Mouse (Mus musculus) CH12.LX (cell line): ENCODE data around the gene Snx19. TPM values are rescaled to one million over a fixed set of nuclear protein-coding genes. Genes with fewer than 3 reads are reported as not detected.

Experiments used
- DNase-seq: peaks from one replicate; pipeline ENCODE4 v3.0.0-alpha.2; 2013; ENCODE audit errors: extremely low read depth
- H3K27ac ChIP-seq: 2 replicates; pipeline ENCODE4 v1.5.1; 2012; ENCODE audit warnings: low read depth, mild to moderate bottlenecking, control low read depth, moderate library complexity; ENCODE audit not compliant: insufficient read depth
- H3K27me3 ChIP-seq: replicated peaks from 2 replicates; pipeline ENCODE3; 2012; ENCODE audit warnings: inconsistent platforms
- H3K36me3 ChIP-seq, 2 experiments: replicated peaks in 1 of 2; 2 replicates each; pipeline versions ENCODE3 to v1.6.1; 2012; ENCODE audit warnings: inconsistent platforms in 1 of 2, low read length in 1 of 2, mild to moderate bottlenecking in 1 of 2, mixed read lengths in 1 of 2, moderate library complexity in 1 of 2; ENCODE audit not compliant: control insufficient read depth in 1 of 2, insufficient read depth in 1 of 2
- H3K4me1 ChIP-seq, 2 experiments: 2 replicates each; pipeline ENCODE4 v1.6.1; 2012; ENCODE audit warnings: inconsistent platforms in 1 of 2, moderate library complexity in 1 of 2; ENCODE audit not compliant: insufficient read depth in 2 of 2, control insufficient read depth in 1 of 2
- H3K4me2 ChIP-seq: 2 replicates; pipeline ENCODE4 v1.6.1; 2012; ENCODE audit warnings: low read depth, mild to moderate bottlenecking, control low read depth; ENCODE audit not compliant: poor library complexity, insufficient read depth, severe bottlenecking
- H3K4me3 ChIP-seq, 3 experiments: fragments of 150-350 bp in 1 of 3; sonication (generic) in 1 of 3; replicated peaks in 1 of 3; 2 replicates each; pipeline versions ENCODE3 to v1.5.1; 2011 to 2012; ENCODE audit warnings: low read depth in 2 of 3, low read length in 2 of 3, mild to moderate bottlenecking in 2 of 3, moderate library complexity in 2 of 3, control low read depth in 1 of 3, improper control_type of control experiment in 1 of 3, inconsistent platforms in 1 of 3, mixed read lengths in 1 of 3; ENCODE audit not compliant: poor library complexity in 1 of 3
- H3K79me2 ChIP-seq: replicated peaks from 2 replicates; pipeline ENCODE4 v1.6.1; 2012; ENCODE audit warnings: mild to moderate bottlenecking, moderate library complexity; ENCODE audit not compliant: control insufficient read depth, poor library complexity, insufficient read depth, severe bottlenecking; ENCODE audit errors: extremely low read depth
- H3K9ac ChIP-seq: 2 replicates; pipeline ENCODE4 v1.6.1; 2012; ENCODE audit warnings: low read depth, mild to moderate bottlenecking, control low read depth, moderate library complexity; ENCODE audit not compliant: insufficient read depth
- H3K9me3 ChIP-seq: replicated peaks from 2 replicates; pipeline ENCODE3; 2012; ENCODE audit warnings: low read length, inconsistent platforms, mixed read lengths
- CHD2 ChIP-seq: IDR thresholded peaks from 2 replicates; pipeline ENCODE4 v1.6.1; 2011; ENCODE audit warnings: low read length, improper control_type of control experiment
- CTCF ChIP-seq, 2 experiments: IDR thresholded peaks in 1 of 2; conservative IDR thresholded peaks in 1 of 2; 2 replicates each; pipeline ENCODE4 v1.5.1; 2011 to 2012; ENCODE audit warnings: low read depth in 2 of 2, low read length in 2 of 2, improper control_type of control experiment in 1 of 2, inconsistent platforms in 1 of 2, mild to moderate bottlenecking in 1 of 2, moderate library complexity in 1 of 2
- E2F4 ChIP-seq: IDR thresholded peaks from 2 replicates; pipeline ENCODE4 v1.6.1; 2011; ENCODE audit warnings: low read depth, low read length, improper control_type of control experiment; ENCODE audit not compliant: insufficient replicate concordance
- ETS1 ChIP-seq: conservative IDR thresholded peaks from 2 replicates; pipeline ENCODE4 v1.6.1; 2012; ENCODE audit warnings: low read depth, mild to moderate bottlenecking, inconsistent platforms, low read length, improper control_type of control experiment, moderate library complexity
- HCFC1 ChIP-seq: IDR thresholded peaks from 2 replicates; pipeline ENCODE4 v1.6.1; 2012; ENCODE audit warnings: low read depth, mild to moderate bottlenecking, inconsistent platforms, low read length, improper control_type of control experiment
- IRF4 ChIP-seq: IDR thresholded peaks from 2 replicates; pipeline ENCODE4 v1.6.1; 2014; ENCODE audit warnings: low read depth, mild to moderate bottlenecking, inconsistent platforms, low read length, improper control_type of control experiment
- JUN ChIP-seq: IDR thresholded peaks from 2 replicates; pipeline ENCODE4 v1.6.1; 2011; ENCODE audit warnings: low read depth, mild to moderate bottlenecking, low read length, improper control_type of control experiment, moderate library complexity; ENCODE audit not compliant: insufficient read depth
- KAT2A ChIP-seq: IDR thresholded peaks from 2 replicates; pipeline ENCODE4 v1.6.1; 2012; ENCODE audit warnings: low read length, improper control_type of control experiment, inconsistent platforms; ENCODE audit not compliant: insufficient replicate concordance
- MAFK ChIP-seq: IDR thresholded peaks from 2 replicates; pipeline ENCODE4 v1.6.1; 2011; ENCODE audit warnings: low read length, improper control_type of control experiment; ENCODE audit not compliant: insufficient replicate concordance
- MAZ ChIP-seq: IDR thresholded peaks from 2 replicates; pipeline ENCODE4 v1.6.1; 2012; ENCODE audit warnings: low read depth, mild to moderate bottlenecking, inconsistent platforms, low read length, improper control_type of control experiment, moderate library complexity
- MEF2A ChIP-seq: IDR thresholded peaks from 2 replicates; pipeline ENCODE4 v1.6.1; 2014; ENCODE audit warnings: low read depth, mild to moderate bottlenecking, inconsistent platforms, low read length, improper control_type of control experiment, borderline replicate concordance
- MYC ChIP-seq: IDR thresholded peaks from 2 replicates; pipeline ENCODE4 v1.6.1; 2011; ENCODE audit warnings: low read depth, mild to moderate bottlenecking, improper control_type of control experiment, low read length
- NELFE ChIP-seq: IDR thresholded peaks from 2 replicates; pipeline ENCODE4 v1.6.1; 2011; ENCODE audit warnings: low read depth, low read length, improper control_type of control experiment
- PAX5 ChIP-seq: IDR thresholded peaks from 2 replicates; pipeline ENCODE4 v1.6.1; 2012; ENCODE audit warnings: low read length, inconsistent platforms, mixed read lengths
- RAD21 ChIP-seq: IDR thresholded peaks from 2 replicates; pipeline ENCODE4 v1.6.1; 2011; ENCODE audit warnings: low read depth, mild to moderate bottlenecking, low read length, improper control_type of control experiment, moderate library complexity
- RCOR1 ChIP-seq: conservative IDR thresholded peaks from 2 replicates; pipeline ENCODE4 v1.6.1; 2012; ENCODE audit warnings: low read depth, mild to moderate bottlenecking, inconsistent platforms, low read length, improper control_type of control experiment
- SIN3A ChIP-seq: IDR thresholded peaks from 2 replicates; pipeline ENCODE4 v1.6.1; 2012; ENCODE audit warnings: low read length, improper control_type of control experiment, inconsistent platforms
- SMC3 ChIP-seq: IDR thresholded peaks from 2 replicates; pipeline ENCODE4 v1.6.1; 2011; ENCODE audit warnings: low read depth, low read length, improper control_type of control experiment
- TBP ChIP-seq: conservative IDR thresholded peaks from 2 replicates; pipeline ENCODE4 v1.6.1; 2011; ENCODE audit warnings: low read depth, low read length, improper control_type of control experiment
- USF1 ChIP-seq: IDR thresholded peaks from 2 replicates; pipeline ENCODE4 v1.6.1; 2014; ENCODE audit warnings: low read depth, mild to moderate bottlenecking, inconsistent platforms, low read length, improper control_type of control experiment
- USF2 ChIP-seq: conservative IDR thresholded peaks from 2 replicates; pipeline ENCODE4 v1.6.1; 2011; ENCODE audit warnings: low read depth, low read length, improper control_type of control experiment
- ZC3H11A ChIP-seq: IDR thresholded peaks from 2 replicates; pipeline ENCODE4 v1.6.1; 2012; ENCODE audit warnings: low read depth, mild to moderate bottlenecking, inconsistent platforms, low read length, improper control_type of control experiment
- ZNF384 ChIP-seq: IDR thresholded peaks from 2 replicates; pipeline ENCODE4 v1.6.1; 2012; ENCODE audit warnings: low read depth, low read length, improper control_type of control experiment, inconsistent platforms
- dilution Hi-C: fragments of 300-500 bp; cut with MboI; formaldehyde crosslinking; loops from 2 replicates; pipeline ENCODE4 v1.14.3; 2020; ENCODE audit warnings: low sequenced_read_pairs; ENCODE audit not compliant: extremely low pct_unique_long_range_greater_than_20kb, extremely low pct_ligation_motif_present
- in situ Hi-C: fragments of 300-500 bp; cut with MboI; formaldehyde crosslinking; loops from 3 replicates; pipeline ENCODE4 v1.14.3; 2019; ENCODE audit warnings: low sequenced_read_pairs, low pct_ligation_motif_present, low pct_unique_long_range_greater_than_20kb, mixed read lengths
- polyA plus RNA-seq: library from polyadenylated mRNA; unstranded; fragments of >175 nt; gene quantifications from 2 replicates; pipeline ENCODE4 v1.2.1, GENCODE M21; 2012; ENCODE audit warnings: low read depth; ENCODE audit not compliant: insufficient read length
- total RNA-seq, 2 experiments: library from RNA; depleted of rRNA; stranded (reverse); fragments of 300-350 nt in 1 of 2; fragments of >200 nt in 1 of 2; gene quantifications; 2 replicates each; pipeline ENCODE4 v1.2.3; 2012 to 2014

Snx19 gene
- total and polyA plus RNA-seq, 3 experiments, result 9.5 to 19.3 (median 12.1) TPM

DNA sequence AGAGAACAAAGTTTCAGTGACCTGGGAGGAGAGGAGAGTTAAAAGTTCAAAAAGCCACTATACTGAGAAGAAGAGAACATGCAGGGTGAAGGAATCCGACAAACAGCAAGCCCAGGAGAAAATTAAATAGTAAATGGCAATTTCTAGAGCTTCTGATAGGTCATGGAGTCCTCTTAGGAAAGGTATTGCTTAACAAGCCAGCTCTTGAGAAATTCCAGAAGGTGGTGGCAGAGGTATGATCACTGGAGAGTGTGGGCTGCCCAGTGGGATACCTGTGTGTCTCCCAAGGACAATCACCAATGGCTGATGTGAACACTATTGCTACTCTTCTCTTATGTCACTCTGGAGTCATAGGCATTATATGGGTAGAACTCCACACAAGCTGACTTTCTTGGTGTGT is 19.2 kb downstream of the Snx19 start:
- TF ChIP-seq RCOR1 (no peak), E2F4 (no peak), MAFK (no peak), ZNF384 (no peak), HCFC1 (no peak), KAT2A (no peak), SIN3A (no peak), ZC3H11A (no peak), PAX5 (no peak), CHD2 (no peak), TBP (no peak), USF1 (no peak), MEF2A (no peak), ETS1 (no peak), USF2 (no peak), MAZ (no peak), IRF4 (no peak), NELFE (no peak), MYC (no peak)
- Histone ChIP-seq H3K9ac (no peak overlapping the region), H3K4me1 (no peaks in the 10 kb centered on the region), H3K27ac (no peak overlapping the region), H3K36me3 (peaks cover 45 to 96% of the 10 kb centered on the region in 2 experiments), H3K4me2 (no peak overlapping the region), H3K9me3 (no peaks in the 10 kb centered on the region), H3K4me3 (no peak overlapping the region), H3K79me2 (no peaks in the 10 kb centered on the region), H3K27me3 (no peaks in the 10 kb centered on the region)
- DNase-seq, result no peak
- dilution Hi-C loops (no loop called here), in situ Hi-C loops (no loop called here)

- no peak overlapping the region for H3K27ac ChIP-seq
- H3K9ac ChIP-seq, result no peak overlapping the region
- no peak overlapping the region for H3K4me3 ChIP-seq
- peak; percentile 44 for TF ChIP-seq RAD21
- no peak for TF ChIP-seq ZNF384
- no peak for TF ChIP-seq JUN
- peak in 1 of 2 experiments; percentile 59; a peak in 3 of 4 replicates for TF ChIP-seq CTCF (conservative IDR thresholded peaks at IDR 0.05 in 1 of 2, IDR thresholded peaks at IDR 0.05 in 1 of 2; ENCODE audit: low read depth in 2 of 2, low read length in 2 of 2)
- TF ChIP-seq MYC, result no peak
- peak; percentile 30 for TF ChIP-seq SMC3
- in situ Hi-C loops, result no loop called here
- dilution Hi-C loops, result no loop called here
- H3K9me3 ChIP-seq, result no peaks in the 10 kb centered on the region
- H3K79me2 ChIP-seq, result no peaks in the 10 kb centered on the region
- DNase-seq, result peak; percentile 27
- H3K36me3 ChIP-seq, result peaks cover 48 to 96% of the 10 kb centered on the region in 2 experiments
- H3K4me2 ChIP-seq, result no peak overlapping the region
- no peaks in the 10 kb centered on the region for H3K27me3 ChIP-seq
- no peaks in the 10 kb centered on the region for H3K4me1 ChIP-seq
These were observed 21.6 kb downstream of the Snx19 start for GRCm38 (mm10) chr9:30448459-30448858.
